Mouse (Mus musculus) spleen, postnatal 10 days (tissue): ENCODE measurements around the gene Trim2.

ENCODE experiments used
- DNase-seq, 2 experiments: peaks; one replicate each; pipeline ENCODE4 v3.0.0; 2021 to 2022; ENCODE audit warnings: low spot score in 2 of 2

The Trim2 gene

DNA sequence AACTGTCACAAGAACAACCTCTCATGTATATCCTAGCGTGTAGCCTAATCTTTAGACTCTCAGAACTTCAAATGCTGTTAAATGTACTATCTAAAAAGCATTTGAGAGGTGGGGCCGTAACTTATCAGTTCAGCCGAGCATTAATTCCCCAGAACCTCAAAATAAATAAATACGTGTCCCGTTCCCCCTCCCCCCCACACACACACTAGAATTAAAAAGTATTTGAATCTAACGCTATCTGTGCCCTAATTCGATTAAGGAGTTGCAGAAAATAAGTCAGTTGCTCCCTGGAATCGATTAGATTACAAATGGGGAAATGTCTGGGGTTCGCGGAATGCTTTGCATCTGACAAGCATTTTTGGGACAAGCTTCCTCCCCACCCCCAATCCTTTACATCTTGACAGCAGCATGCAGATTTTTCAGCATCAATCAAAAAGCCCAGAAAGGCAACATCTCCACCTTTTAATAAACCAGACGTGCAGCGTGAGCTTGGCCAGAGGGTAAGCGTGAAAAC is 48.1 kb downstream of the Trim2 start:
- DNase-seq, result no peak

DNA sequence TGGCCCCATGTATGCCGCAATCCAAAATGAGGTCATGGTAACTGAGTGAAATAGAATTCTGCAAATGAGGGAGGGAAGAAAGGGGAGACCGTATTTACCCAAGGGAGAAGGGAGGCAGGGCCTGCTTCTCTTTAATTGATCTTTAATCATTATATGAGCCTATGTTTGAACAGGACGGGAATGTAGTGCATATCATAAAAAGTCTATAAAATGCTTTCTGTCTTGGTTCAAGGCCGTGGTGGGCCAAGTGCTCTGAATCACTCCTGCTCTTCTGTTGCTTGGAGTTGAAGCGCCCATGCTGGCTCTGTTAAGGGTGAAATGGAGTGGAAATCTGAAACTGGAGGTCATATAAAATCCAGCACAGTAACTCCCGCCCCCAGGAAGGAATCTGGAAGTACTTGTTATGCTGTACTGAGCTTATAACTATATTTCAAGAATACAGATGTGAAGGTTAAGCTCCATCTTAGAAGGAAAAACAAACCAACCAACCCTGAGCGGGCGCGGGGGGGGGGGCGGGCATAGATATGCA is 48.6 kb downstream of the Trim2 start:
- no peak for DNase-seq

DNA sequence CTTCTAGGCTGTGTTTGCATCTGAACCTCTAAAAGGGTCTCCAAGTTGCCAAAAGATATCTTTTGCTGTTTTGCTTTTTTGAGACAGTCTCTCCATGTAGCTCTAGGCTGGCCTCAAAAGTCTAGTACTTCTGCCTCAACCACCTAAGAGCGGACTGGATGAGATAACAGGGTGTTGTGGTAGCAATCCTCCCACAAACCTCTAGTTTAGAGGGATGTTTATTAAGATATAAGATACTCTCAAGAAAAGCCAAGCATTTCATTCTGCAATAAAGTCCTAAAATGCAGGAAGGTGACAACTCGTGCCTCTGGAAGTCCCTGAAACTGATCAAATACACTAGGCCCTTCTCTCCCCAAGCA is 52.2 kb downstream of the Trim2 start:
- no peak for DNase-seq

DNA sequence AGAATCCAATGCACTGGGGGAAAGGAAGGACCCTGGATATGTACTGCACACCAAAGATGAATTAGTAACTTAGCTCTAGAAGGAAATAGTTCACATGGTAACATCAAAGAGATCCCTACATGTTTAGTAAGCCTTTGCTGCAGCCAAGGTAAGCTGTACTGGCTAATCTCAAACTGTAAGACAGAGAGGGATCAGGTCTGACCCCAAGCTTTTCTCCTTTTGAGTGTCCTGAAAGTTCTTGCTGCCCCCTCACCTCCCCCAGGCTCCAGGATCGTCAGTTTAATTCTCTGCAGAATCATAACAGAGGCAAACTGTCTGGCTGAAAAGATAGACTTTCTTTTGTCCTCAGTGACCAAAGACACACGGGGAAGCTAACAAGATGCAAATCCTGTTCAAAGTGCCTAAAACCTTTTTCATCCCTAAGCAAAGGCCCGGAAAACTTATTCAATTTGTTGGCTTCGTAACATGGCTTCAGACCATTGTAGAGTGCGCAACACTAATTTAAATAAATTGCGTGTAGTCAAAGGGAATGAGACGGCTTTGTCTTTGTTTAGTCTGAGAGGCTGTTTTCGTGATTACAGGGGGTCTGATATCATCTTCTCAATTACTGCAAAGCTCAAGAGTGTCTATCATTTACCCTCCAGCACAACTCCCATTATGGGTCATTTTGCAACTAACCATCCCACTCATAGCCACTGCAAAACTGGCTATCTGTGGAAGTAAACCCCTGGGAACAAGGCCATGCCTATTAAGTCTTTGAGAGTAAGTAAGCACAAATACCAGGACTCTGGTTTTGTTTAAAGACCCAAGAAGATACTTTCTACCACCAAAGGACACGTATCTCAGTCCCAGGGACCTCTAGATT is 52.8 kb downstream of the Trim2 start:
- DNase-seq, result no peak

DNA sequence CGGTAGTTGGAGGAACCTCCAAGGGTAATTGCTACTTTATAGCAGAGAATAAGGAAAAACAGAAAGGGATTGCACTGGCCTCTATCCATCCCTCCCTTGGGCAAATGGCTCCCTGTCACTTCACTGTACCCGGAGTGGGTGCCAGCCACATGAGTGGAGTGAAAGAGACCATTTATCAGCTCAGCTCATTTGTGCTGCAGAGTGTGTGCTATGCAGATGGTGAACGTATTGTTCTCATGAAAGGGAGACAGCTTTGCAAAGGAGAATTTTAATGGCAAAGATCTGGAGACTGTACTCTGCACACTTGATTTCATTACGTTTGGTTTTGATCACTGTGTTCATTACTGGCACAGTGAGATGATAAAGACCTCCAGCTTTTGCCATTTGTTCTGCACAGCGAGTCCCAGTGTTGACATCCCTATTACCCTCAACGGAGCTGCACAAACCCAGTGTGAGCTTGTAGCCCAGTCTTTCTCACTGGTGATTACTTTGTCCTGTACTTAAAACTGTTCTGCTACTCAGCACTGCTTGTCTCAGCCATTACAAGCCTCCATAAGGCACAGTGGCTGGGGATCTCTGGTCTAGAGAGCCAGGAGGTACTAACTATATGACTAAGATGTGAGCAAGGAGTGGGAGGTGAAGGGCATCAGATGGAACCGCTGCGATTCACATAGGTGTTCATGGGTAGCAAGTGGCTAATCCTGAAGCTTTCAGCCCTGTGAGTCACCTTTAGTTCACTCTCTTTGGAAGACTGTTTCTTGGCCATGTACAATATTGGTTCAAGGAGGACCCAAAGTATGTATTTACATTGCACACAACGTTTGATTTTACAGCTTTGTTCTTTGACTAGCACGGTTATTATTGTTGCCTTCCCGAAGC is 53.7 kb downstream of the Trim2 start:
- no peak for DNase-seq

DNA sequence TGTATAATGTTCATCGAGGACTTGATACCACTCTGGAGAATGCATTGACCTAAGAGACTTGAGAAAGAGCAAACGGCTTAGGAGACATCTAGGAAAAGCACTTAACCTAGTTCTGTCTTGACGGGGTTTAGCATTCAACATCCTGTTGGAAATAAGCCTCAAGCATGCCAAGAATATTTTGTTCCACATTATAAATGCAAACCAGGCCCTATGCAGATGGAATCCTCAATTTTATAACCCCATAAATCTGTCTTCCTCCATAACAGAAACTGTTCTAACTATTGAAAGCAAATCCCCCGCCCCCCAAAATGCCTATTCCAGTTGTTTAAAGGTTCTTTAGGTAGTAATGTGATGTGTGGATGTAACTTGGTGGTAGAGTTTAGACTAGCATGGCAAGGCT is 55.0 kb downstream of the Trim2 start:
- no peak for DNase-seq

DNA sequence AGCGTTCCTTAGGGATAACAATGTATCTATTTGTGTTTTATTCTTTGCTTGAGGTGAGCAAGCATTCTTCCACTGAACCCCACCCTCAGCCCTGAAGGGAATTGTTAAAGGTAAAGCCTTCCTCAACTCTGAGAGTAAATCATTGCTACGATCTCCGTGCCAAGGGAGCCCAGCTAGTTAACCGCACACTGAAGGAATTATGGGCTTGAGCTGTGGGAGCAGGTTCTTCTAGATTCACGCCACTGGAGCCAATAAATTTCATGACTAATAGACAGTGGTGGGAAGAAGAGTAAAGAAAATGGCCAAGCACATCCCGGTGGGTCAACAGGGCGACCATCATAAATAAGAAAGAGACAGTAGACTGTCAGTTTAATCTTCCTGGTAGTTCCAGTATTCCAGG is 56.4 kb downstream of the Trim2 start:
- no peak for DNase-seq

DNA sequence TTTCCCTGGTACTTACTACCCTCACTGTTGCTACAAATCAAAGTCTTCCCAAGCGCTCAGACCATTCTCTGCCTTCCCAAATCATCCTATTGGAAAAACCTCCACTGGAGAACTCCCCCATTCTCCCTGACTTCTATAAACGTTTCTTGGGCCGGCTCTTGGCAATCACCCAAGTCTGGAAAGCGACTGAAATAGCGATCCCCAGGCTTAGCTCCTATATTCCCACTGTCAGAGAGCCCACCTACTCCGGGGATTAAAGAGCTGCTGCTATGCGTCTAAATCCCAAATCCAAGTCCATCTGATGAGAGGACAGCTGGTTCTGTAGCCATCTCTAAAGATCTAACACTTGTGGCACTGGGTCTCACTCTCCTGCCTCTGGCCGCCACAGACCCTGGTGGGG is 58.9 kb downstream of the Trim2 start:
- no peak for DNase-seq

DNA sequence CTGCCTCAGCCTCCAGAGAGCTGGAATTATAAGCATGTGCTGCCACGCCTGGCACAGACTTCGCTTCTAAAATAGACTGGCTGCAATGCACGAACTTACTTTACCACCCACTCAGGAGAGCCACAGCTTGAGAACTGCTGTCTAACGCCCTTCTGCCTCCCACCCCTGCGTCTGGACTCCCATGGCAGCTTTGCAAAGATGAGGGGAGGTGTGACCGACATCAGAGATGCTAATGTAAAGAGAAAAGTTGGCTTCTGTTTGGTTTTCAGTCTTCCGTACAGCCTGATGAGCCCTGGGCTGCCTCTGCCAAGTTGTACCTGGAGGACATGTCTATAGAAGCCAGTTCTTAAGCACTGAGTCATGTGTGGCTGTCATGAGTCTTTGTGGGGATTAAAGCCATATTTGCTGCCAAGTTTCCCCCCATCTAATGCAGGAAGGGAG is 60.2 kb downstream of the Trim2 start:
- no peak for DNase-seq

DNA sequence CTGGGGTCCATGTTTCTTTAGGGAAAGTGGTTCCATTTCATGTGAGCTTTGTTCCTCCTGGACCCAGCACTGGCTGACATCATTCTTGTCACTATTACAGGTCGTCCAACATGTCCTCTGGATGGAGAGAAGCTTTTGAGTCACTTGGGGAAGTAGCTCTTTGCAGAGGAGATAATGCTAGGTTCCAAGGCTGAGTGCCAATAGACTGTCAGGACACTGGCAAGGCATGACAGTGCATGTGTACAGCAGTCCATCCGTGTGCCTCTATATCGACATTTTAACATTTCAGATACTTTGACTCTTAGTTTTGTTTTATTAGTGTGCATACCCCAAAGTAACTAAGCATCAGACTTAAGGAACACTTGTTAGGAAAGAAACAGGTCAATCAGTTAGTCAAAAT is 63.6 kb downstream of the Trim2 start:
- no peak for DNase-seq

DNA sequence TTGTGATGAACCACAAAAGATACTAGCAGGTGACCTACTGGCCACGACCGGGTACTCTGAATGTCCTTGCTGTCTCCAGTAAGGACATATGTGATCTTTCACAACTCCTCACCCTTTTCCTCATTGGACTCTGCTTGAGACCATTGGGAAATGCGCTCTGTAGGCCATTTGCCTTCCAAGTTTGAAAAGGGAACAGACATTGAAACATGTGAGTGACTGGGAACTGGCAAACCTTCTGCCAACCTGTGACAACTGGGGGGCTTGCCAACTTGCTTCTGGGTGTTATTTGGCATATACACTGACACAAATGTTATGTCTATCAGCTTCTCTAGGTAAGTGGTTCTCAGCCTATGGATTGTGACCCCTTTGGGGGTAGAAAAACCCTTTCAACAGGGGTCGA is 64.2 kb downstream of the Trim2 start:
- no peak for DNase-seq

DNA sequence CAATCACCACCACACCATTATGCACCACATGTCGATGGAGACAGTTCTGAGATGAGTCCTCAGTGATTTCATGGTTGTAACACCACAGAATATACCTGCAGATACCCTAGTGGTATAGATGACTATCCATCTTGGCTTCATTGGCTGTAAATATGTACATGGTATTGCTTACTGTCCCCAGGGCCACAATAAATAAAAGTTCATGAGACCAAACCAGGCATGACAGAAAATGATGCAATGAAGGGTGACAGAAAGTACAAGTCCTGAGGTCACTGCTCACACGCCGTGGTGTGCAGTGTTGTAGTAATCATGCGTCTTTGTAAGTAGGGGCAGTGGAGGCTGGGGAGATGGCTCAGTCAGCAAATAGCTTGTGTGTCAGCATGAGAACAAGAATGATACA is 65.6 kb downstream of the Trim2 start:
- DNase-seq, result no peak

DNA sequence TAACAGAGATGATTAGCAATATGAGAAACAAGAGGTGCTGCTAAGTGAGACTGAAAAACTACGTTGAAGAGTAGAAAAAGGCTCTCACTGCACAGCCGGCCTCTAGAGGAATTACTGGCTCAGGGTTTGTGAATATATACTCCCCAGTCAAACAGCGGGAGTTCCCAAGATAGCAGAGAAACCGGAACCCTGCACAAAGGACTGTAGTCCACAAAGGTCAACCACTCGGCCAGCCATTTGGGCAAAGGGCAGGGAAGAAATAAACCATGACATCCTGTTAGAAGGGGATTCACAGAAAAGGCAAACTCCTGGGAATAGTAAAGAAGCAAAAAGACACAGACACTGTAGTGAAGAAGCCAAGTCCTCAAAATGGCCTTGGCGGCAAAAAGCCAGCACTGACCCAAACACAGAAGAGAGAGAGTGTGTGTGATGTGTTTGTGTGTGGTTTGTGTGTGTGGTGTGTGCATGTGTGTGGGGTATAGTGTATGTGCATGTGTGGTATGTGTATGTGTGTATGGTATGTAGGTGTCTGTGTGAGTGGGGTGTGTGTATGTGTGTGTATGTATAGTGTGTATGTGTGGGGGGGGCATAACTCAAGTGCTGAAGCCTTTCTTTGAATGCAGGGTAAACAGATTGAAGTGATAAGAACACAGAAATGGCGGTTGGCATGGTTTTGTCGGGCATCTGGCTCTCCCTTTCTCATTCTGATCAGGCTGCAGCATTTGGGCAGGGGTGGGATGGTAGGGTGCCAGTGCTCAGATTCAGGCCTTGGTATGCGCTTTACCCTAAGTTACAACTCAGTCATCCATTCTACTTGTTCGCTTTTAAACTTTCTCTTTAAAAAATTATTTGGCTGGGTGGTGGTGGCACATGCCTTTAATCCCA is 71.0 kb downstream of the Trim2 start:
- no peak for DNase-seq

DNA sequence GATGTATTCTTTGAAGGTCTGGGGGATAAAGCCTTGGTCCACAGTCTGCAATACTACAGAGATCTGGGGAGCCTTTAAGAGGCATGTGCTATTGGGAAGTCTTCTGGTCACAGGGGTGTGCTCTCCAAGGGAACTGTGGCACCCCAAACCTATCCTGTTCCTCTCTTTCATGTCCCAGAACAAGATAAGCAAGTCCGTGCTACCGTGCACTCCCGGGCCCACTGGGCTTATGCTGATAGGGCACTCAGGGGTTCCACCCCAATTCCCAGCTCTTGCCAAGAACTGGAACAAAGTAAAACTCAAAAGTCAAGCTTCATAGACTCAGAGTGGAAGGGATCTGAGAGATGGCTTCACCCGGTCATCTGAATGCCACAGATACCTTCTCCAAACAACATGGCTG is 72.1 kb downstream of the Trim2 start:
- no peak for DNase-seq

DNA sequence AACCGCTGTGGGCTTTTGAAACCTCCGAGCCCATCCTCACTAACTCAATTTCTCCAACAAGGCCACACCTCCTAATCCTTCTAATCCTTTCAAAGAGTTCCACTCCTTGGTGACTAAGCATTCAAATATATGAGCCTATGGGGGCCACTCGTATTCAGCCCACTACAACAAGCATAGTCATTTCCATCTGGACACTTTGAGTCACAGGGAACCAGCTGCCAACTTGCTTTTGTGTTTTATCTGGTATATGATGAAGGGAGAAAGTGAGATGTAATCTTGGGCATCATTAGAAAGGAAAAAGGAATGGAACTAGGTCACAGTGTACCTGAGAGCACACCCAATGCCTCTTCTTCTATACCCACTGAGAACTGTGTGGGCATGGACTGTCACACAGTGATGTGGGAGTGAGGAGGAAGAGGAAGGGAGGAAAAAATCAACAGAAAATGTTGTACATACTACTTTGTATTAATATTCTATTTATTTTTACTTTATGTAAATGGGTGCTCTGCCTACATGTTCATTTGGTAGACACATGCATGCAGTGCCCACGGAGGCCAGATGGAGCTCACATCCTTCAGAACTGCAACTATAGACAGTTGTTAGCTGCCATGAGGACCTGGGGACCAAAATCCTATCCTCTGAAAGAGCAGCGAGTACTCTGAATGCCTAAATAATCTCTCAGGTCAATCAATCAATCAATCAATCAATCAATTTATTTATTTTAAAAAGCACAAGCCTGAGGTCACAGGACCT is 72.8 kb downstream of the Trim2 start:
- no peak for DNase-seq

DNA sequence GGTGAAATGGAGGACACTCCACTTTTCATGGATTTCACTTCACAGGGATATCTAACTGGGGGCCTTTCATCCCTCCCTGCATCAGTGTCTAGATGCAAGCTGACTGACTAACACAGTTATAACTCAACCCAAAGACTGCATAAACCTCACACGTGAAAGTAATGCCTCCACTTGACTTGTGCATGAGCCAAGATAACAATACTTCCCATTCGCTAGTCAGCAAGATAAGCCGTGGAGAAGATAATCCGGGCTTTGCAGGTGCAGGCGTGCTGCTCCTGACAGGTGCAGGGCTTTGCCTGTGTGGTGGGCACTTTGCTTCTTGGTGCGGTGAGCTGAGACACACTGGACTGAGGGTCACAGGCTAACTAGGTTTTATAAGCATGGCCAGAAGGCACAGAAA is 74.4 kb downstream of the Trim2 start:
- no peak for DNase-seq

DNA sequence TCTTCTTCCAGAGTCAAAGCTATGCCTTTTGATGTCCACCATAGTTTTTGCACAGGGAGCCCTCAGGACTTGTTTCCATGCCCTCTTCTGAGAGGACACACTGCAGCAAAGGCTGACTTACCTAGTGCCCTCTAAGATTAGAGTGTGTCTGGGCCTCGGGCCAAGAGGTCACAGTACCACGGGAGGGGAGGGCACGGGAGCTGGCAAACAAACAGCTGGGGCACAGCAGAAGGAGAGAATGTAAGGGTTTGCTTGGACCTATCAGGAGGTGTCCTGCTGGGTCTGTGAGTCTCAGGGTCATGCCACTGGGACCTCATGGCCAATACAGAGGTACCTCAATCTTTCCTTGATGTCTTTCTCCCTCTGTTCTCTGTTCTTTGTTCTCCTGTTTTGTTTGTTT is 75.7 kb downstream of the Trim2 start:
- peak; percentile 20 to 59 for DNase-seq

DNA sequence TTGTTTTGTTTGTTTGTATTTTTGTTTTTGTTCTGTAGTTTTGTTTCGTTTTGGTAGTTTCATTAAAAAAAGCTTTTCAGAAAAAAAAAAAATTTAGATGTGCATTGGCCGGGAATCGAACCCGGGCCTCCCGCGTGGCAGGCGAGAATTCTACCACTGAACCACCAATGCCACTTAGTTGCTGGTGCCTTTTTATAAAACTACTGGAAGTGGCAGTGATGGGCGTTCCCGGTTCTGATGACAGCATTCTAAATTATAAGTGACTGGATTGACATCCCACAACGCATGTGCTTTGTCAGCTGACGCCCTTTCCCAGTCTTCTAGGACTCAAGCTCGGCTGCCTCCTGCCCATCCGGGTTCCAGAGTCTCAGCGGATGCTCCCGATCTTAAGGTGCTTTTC is 77.8 kb downstream of the Trim2 start:
- peak in 1 of 2 experiments; percentile 39 for DNase-seq

DNA sequence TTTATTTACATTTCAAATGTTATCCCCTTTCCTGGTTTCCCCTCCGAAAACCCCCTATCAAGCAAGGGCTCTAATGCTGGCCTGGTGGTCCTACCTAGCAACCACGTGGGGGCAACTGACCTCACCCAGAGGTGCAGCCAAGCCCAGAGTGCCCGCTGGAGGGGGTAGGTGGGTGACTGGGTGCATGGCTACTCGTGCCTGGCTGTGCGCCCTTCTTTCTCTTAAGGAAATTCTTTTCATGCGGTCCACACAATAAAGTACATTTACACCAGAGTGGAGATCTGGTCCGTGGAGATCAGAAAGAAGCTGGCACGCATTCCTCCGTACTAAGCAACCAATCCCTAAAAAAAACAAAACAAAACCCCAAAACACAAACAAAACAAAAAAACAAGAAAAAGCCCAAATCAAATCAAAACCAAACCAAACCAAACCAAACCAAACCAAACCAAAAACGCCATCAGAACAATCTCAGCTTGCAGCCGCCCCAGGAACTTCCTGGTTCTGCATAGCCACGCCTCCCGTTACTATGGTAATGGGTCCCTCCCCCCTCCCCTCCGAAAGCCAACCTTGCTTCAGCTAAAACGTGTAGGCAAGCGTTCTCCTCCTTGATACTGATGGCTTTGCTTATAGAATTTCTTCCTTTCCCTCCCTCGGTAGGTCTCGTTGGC is 78.3 kb downstream of the Trim2 start:
- peak in 1 of 2 experiments; percentile 73 for DNase-seq

DNA sequence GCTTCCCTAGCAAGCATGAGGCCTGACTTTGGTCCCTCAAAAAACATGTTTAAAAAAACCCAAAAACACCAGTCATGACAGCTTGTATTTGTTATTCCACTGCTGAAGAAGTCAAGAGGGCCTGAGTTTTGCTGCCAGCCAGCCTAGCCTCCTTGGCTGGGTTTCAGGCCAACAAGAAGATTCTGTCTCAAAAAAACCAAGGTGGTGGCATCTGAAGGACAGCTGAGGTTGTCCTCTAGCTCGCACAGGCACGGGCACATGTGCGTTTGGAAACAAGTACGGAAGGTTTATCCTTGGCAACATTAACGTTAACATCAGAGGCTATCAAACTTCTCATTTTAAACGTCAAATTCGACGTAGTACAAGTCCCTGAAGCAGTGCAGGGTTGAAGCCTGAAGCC is 79.0 kb downstream of the Trim2 start:
- DNase-seq, result no peak
